12 mouse cellular contexts compared by ENCODE assay signal in the genomic region with DNA sequence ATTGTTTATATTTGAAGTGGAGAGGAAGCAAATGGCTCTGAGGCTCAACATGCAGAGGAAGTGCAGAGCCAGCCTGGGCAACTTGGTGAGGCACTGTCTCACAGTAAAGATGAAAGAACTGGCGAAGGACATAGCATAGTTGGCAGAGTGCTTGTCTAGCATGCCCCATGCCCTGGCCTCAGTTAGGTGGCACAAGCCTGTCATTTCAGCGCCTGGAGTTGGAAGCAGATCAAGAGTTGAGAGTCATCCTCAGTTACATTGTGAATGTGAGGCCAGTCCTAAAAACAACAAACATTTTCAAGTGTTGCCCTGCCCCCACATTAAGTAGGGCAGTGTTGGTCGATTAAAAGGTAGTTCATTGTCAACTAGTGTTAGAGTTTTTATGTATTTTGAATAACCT. TPM values are rescaled to one million over a fixed set of nuclear protein-coding genes. Genes with fewer than 3 reads are reported as not detected.
A peak's percentile ranks its signal among the peaks of the same experiment; 100 is the strongest.
DNase-seq lines count a peak whose midpoint lies in the region; ATAC-seq and TF ChIP-seq lines count a peak whose summit lies in the region.
"Had no signal": no experiment of that assay in that cellular context is flagged by ENCODE, and none has a peak within 500 bp of the region (broad histone marks: within the 10 kb centered on the region; RNA-seq: fewer than 3 reads in every experiment).

No protein-coding gene starts in this region.

- H3K9ac ChIP-seq in forebrain, embryonic 13.5 days: no peak overlapping the region
- H3K9ac ChIP-seq in forebrain, embryonic 14.5 days (ENCODE audit: low read length): no peak overlapping the region
- H3K9ac ChIP-seq: limb, embryonic 15.5 days; midbrain, embryonic 12.5 days had no signal

- no peaks in the 10 kb centered on the region for H3K27me3 ChIP-seq in forebrain, embryonic 13.5 days
- no peaks in the 10 kb centered on the region for H3K27me3 ChIP-seq in forebrain, embryonic 14.5 days (replicated peaks; ENCODE audit: control insufficient read depth, insufficient read depth, low read length)
- H3K27me3 ChIP-seq: limb, embryonic 15.5 days; midbrain, embryonic 12.5 days had no signal

- ATAC-seq in forebrain, embryonic 13.5 days: no peak
- no peak for ATAC-seq in forebrain, embryonic 14.5 days

- 81% methylated on average over 3 of the region's 3 CpGs for WGBS in forebrain, embryonic 13.5 days
- WGBS in forebrain, embryonic 14.5 days: 74% methylated on average over 3 of the region's 3 CpGs

- no peak for TF ChIP-seq CTCF in layer of hippocampus, adult 2 months (conservative IDR thresholded peaks at IDR 0.05)

- 0 out of 2 replicates have a peak overlapping the region, but pooled peaks have one; percentile 14 for H3K27ac ChIP-seq in forebrain, embryonic 13.5 days
- H3K27ac ChIP-seq in forebrain, embryonic 14.5 days (ENCODE audit: low read depth, low read length): no peak overlapping the region
- H3K27ac ChIP-seq in layer of hippocampus, adult 2 months: peak overlapping the region; percentile 15; the same call in 1 of the 2 replicates
- H3K27ac ChIP-seq: forebrain, embryonic 10.5 days; limb, embryonic 15.5 days; midbrain, embryonic 12.5 days had no signal

- no peak overlapping the region for H3K4me3 ChIP-seq in forebrain, embryonic 13.5 days
- H3K4me3 ChIP-seq in forebrain, embryonic 14.5 days (ENCODE audit: low read depth, low read length): no peak overlapping the region
- H3K4me3 ChIP-seq in layer of hippocampus, adult 2 months: no peak overlapping the region
- H3K4me3 ChIP-seq: forebrain, embryonic 10.5 days; limb, embryonic 15.5 days; midbrain, embryonic 12.5 days had no signal

- H3K4me2 ChIP-seq in forebrain, embryonic 13.5 days: no peak overlapping the region
- no peak overlapping the region for H3K4me2 ChIP-seq in forebrain, embryonic 14.5 days (ENCODE audit: low read length)
- H3K4me2 ChIP-seq: limb, embryonic 15.5 days; midbrain, embryonic 12.5 days had no signal

- H3K4me1 ChIP-seq in forebrain, embryonic 13.5 days: no peaks in the 10 kb centered on the region
- H3K4me1 ChIP-seq in forebrain, embryonic 14.5 days (ENCODE audit: control insufficient read depth, insufficient read depth, low read length): no peaks in the 10 kb centered on the region
- H3K4me1 ChIP-seq: forebrain, embryonic 10.5 days; midbrain, embryonic 12.5 days had no signal

- no peak for DNase-seq in forebrain, embryonic 14.5 days (ENCODE audit: low spot score)
- DNase-seq in layer of hippocampus, adult 2 months (ENCODE audit: low spot score in 2 of 2): peak in 1 of 2 experiments; percentile 13
- DNase-seq in layer of hippocampus, adult 9-11 months: no peak
- peak; percentile 13 for DNase-seq in fat pad, adult 2 months (ENCODE audit: extremely low read depth, low read depth, low spot score)
- DNase-seq in lung, postnatal 10 days: peak; percentile 14
- no peak for DNase-seq in right cerebral cortex, adult 2 months (ENCODE audit: low spot score in 2 of 2)
- no peak for DNase-seq in thymus, adult 18-20 months
- DNase-seq: thymus, postnatal 14 days had no signal

- H3K9me3 ChIP-seq in forebrain, embryonic 13.5 days (replicated peaks): no peaks in the 10 kb centered on the region
- H3K9me3 ChIP-seq in forebrain, embryonic 14.5 days (replicated peaks; ENCODE audit: control insufficient read depth, low read length): no peaks in the 10 kb centered on the region
- H3K9me3 ChIP-seq: forebrain, embryonic 10.5 days; limb, embryonic 15.5 days; midbrain, embryonic 12.5 days had no signal

- no peaks in the 10 kb centered on the region for H3K36me3 ChIP-seq in forebrain, embryonic 13.5 days (ENCODE audit: poor library complexity, severe bottlenecking)
- H3K36me3 ChIP-seq in forebrain, embryonic 14.5 days (ENCODE audit: control insufficient read depth, insufficient read depth, low read length): no peaks in the 10 kb centered on the region
- H3K36me3 ChIP-seq: limb, embryonic 15.5 days had no signal

RNA-seq across cellular contexts. Expression of a gene that starts 32.1 kb away (rescaled TPM):
- 45.7 and 50.6 TPM in 2 replicates for polyA plus RNA-seq in forebrain, embryonic 13.5 days (2015; fragmentation: Nextera tagmentation; extraction: Ambion mirVana)
- 33.5 and 35.7 TPM in 2 replicates for polyA plus RNA-seq in forebrain, embryonic 14.5 days (2014; fragmentation: Nextera tagmentation; extraction: Ambion mirVana)
- total RNA-seq in layer of hippocampus, adult 2 months (2021): 10 to 100 TPM; 84.1 to 92.2 TPM

RNA-seq across cellular contexts. Expression of a gene that starts 57.9 kb away (rescaled TPM):
- 3.1 and 3.4 TPM in 2 replicates for polyA plus RNA-seq in forebrain, embryonic 13.5 days (2015; fragmentation: Nextera tagmentation; extraction: Ambion mirVana)
- 3.7 and 5.0 TPM in 2 replicates for polyA plus RNA-seq in forebrain, embryonic 14.5 days (2014; fragmentation: Nextera tagmentation; extraction: Ambion mirVana)
- 10 to 100 TPM; 26.9 to 28.5 TPM for total RNA-seq in layer of hippocampus, adult 2 months (2021)

Comparison
In these comparisons a context has a peak if more than half of its experiments do, and no peak if none do; other contexts are left out.
1. DNase-seq: peak in fat pad, adult 2 months (single experiment) and lung, postnatal 10 days (single experiment); none in forebrain, embryonic 14.5 days (single experiment), layer of hippocampus, adult 9-11 months (single experiment), right cerebral cortex, adult 2 months (0 of 2) and thymus, adult 18-20 months (0 of 2).